Mouse (Mus musculus): ENCODE measurements around the gene Svopl.

GRCm38 (mm10) chr6:38048800-38049561 lies 2.2 kb upstream of the Svopl start:
- no peak for TF ChIP-seq POLR2A (IDR thresholded peaks at IDR 0.05; ENCODE audit: extremely low read depth, insufficient read depth, low read length)
- TF ChIP-seq CTCF (IDR thresholded peaks at IDR 0.05; ENCODE audit: low read depth, low read length), result no peak

Measured in liver, adult 2 months (tissue).